Mouse (Mus musculus): ENCODE results near the gene Anks6. TPM values are rescaled to one million over a fixed set of nuclear protein-coding genes. Genes with fewer than 3 reads are reported as not detected.

The Anks6 gene
- total RNA-seq, 2 experiments from 2014 or later = 16.8 to 19.2 TPM

Other genes starting within 250 kb of the Anks6 start
- gene Gabbr2, start 65.6 kb downstream of the Anks6 start, total RNA-seq (2021) = 100 to 1,000 TPM; 242 to 264 TPM
- 1 to 10 TPM in 1 of 2 experiments, under 1 TPM in 1; 0.93 to 1.5 TPM for gene Galnt12, start 34.5 kb upstream of the Anks6 start, total RNA-seq (2021)
- gene Col15a1, start 150.7 kb upstream of the Anks6 start, total RNA-seq (2021) = 10 to 100 TPM; 10.4 to 13.8 TPM

All from left cerebral cortex, postnatal 10 days (tissue).